ENCODE assay signal across 10 mouse cellular contexts in genomic region chr3:69897917-69898594, GRCm38 (mm10). TPM values are rescaled to one million over a fixed set of nuclear protein-coding genes. Genes with fewer than 3 reads are reported as not detected.
DNase-seq lines count a peak whose midpoint lies in the region; ATAC-seq and TF ChIP-seq lines count a peak whose summit lies in the region.
"Had no signal": no experiment of that assay in that cellular context is flagged by ENCODE, and none has a peak within 500 bp of the region (broad histone marks: within the 10 kb centered on the region; RNA-seq: fewer than 3 reads in every experiment).

No protein-coding gene starts in this region.

- ATAC-seq in forebrain, embryonic 12.5 days (ENCODE audit: low FRiP score): 0 out of 2 replicates have a peak, but pooled peaks have one; percentile 36
- ATAC-seq in forebrain, embryonic 15.5 days (replicated peaks): no peak; the same call in 1 of the 2 replicates
- ATAC-seq in liver, postnatal 0 days: no peak
- no peak for ATAC-seq in liver, embryonic 12.5 days
- ATAC-seq in erythroid progenitor cell, adult 5-6 weeks (replicated peaks; ENCODE audit: low FRiP score, poor library complexity, severe bottlenecking): no peak

- H3K27me3 ChIP-seq in forebrain, embryonic 12.5 days: no peaks in the 10 kb centered on the region
- no peaks in the 10 kb centered on the region for H3K27me3 ChIP-seq in forebrain, embryonic 15.5 days
- H3K27me3 ChIP-seq in liver, postnatal 0 days (ENCODE audit: insufficient read depth, low read length): no peaks in the 10 kb centered on the region
- H3K27me3 ChIP-seq in liver, embryonic 12.5 days (replicated peaks): no peaks in the 10 kb centered on the region
- H3K27me3 ChIP-seq in thymus, adult 2 months (ENCODE audit: control insufficient read depth, insufficient read depth, low read length): no peaks in the 10 kb centered on the region

- H3K27ac ChIP-seq in forebrain, embryonic 12.5 days: no peak overlapping the region
- H3K27ac ChIP-seq in forebrain, embryonic 15.5 days (replicated peaks): no peak overlapping the region
- no peak overlapping the region for H3K27ac ChIP-seq in liver, postnatal 0 days (ENCODE audit: low read depth)
- H3K27ac ChIP-seq in liver, embryonic 12.5 days: no peak overlapping the region
- no peak overlapping the region for H3K27ac ChIP-seq in thymus, adult 2 months (ENCODE audit: control insufficient read depth, insufficient read depth, low read length)

- peak; percentile 54 for TF ChIP-seq CTCF in liver, postnatal 0 days (IDR thresholded peaks at IDR 0.05; ENCODE audit: low read depth)
- TF ChIP-seq CTCF in thymus, adult 2 months (IDR thresholded peaks at IDR 0.05; ENCODE audit: borderline replicate concordance, control insufficient read depth, extremely low read depth, insufficient read depth, low read length, poor library complexity): no peak

- H3K4me3 ChIP-seq in forebrain, embryonic 12.5 days (replicated peaks): no peak overlapping the region
- H3K4me3 ChIP-seq in forebrain, embryonic 15.5 days: no peak overlapping the region
- no peak overlapping the region for H3K4me3 ChIP-seq in liver, postnatal 0 days (ENCODE audit: low read depth, low read length)
- H3K4me3 ChIP-seq in liver, embryonic 12.5 days: no peak overlapping the region
- H3K4me3 ChIP-seq in thymus, adult 2 months (ENCODE audit: control insufficient read depth, insufficient read depth, low read length): no peak overlapping the region

- H3K4me1 ChIP-seq in forebrain, embryonic 12.5 days: no peaks in the 10 kb centered on the region
- H3K4me1 ChIP-seq in forebrain, embryonic 15.5 days: no peaks in the 10 kb centered on the region
- H3K4me1 ChIP-seq in liver, postnatal 0 days (ENCODE audit: insufficient read depth): no peaks in the 10 kb centered on the region
- no peaks in the 10 kb centered on the region for H3K4me1 ChIP-seq in liver, embryonic 12.5 days
- H3K4me1 ChIP-seq in thymus, adult 2 months (replicated peaks; ENCODE audit: control insufficient read depth, insufficient read depth, low read length): peaks cover 5% of the 10 kb centered on the region

- no peak overlapping the region for H3K9ac ChIP-seq in forebrain, embryonic 12.5 days
- H3K9ac ChIP-seq in forebrain, embryonic 15.5 days (replicated peaks): no peak overlapping the region
- H3K9ac ChIP-seq in liver, postnatal 0 days (replicated peaks): no peak overlapping the region
- no peak overlapping the region for H3K9ac ChIP-seq in liver, embryonic 12.5 days

- TF ChIP-seq EP300 in liver, postnatal 0 days (IDR thresholded peaks at IDR 0.05; ENCODE audit: low read depth): no peak

- DNase-seq in liver, postnatal 0 days: peak; percentile 20
- DNase-seq in cerebellum, adult 11-12 months: peak; percentile 32
- DNase-seq in layer of hippocampus, adult 9-10 months (ENCODE audit: low spot score): peak; percentile 53
- DNase-seq in thymus, adult 2 months: no peak

- WGBS in forebrain, embryonic 12.5 days: 74% methylated on average over 7 of the region's 8 CpGs
- 75% methylated on average over 7 of the region's 8 CpGs for WGBS in forebrain, embryonic 15.5 days
- 65% methylated on average over 7 of the region's 8 CpGs for WGBS in liver, postnatal 0 days (ENCODE audit: insufficient replicate concordance)
- 63% methylated on average over 7 of the region's 8 CpGs for WGBS in liver, embryonic 12.5 days (ENCODE audit: insufficient replicate concordance)
- WGBS in thymus, adult 2 months: 79% methylated on average over 7 of the region's 8 CpGs

- TF ChIP-seq POLR2A in thymus, adult 2 months (IDR thresholded peaks at IDR 0.05; ENCODE audit: control insufficient read depth, extremely low read depth, insufficient read depth, low read length, poor library complexity): no peak

- H3K4me2 ChIP-seq in forebrain, embryonic 12.5 days: no peak overlapping the region
- no peak overlapping the region for H3K4me2 ChIP-seq in forebrain, embryonic 15.5 days (replicated peaks)
- no peak overlapping the region for H3K4me2 ChIP-seq in liver, postnatal 0 days (ENCODE audit: low read depth, low read length)
- no peak overlapping the region for H3K4me2 ChIP-seq in liver, embryonic 12.5 days

- no peaks in the 10 kb centered on the region for H3K9me3 ChIP-seq in forebrain, embryonic 12.5 days
- no peaks in the 10 kb centered on the region for H3K9me3 ChIP-seq in forebrain, embryonic 15.5 days
- no peaks in the 10 kb centered on the region for H3K9me3 ChIP-seq in liver, postnatal 0 days (ENCODE audit: low read length)
- no peaks in the 10 kb centered on the region for H3K9me3 ChIP-seq in liver, embryonic 12.5 days (replicated peaks)

- no peaks in the 10 kb centered on the region for H3K36me3 ChIP-seq in forebrain, embryonic 12.5 days (replicated peaks)
- H3K36me3 ChIP-seq in forebrain, embryonic 15.5 days: no peaks in the 10 kb centered on the region
- H3K36me3 ChIP-seq in liver, postnatal 0 days (replicated peaks; ENCODE audit: insufficient read depth, low read length): no peaks in the 10 kb centered on the region
- no peaks in the 10 kb centered on the region for H3K36me3 ChIP-seq in liver, embryonic 12.5 days
- no peaks in the 10 kb centered on the region for H3K36me3 ChIP-seq in thymus, adult 2 months (ENCODE audit: control insufficient read depth, insufficient read depth, low read length)

RNA-seq across cellular contexts. Expression of gene Sptssb, which starts 38.3 kb away (rescaled TPM):
- 0.17 TPM in 1 of 2 replicates, not detected in the other for polyA plus RNA-seq in forebrain, embryonic 12.5 days (2016; fragmentation: Nextera tagmentation; extraction: Ambion mirVana)
- 0.13 and 0.29 TPM in 2 replicates for polyA plus RNA-seq in forebrain, embryonic 15.5 days (2015; fragmentation: Nextera tagmentation; extraction: Ambion mirVana)
- polyA plus RNA-seq in liver, postnatal 0 days (2015; fragmentation: Nextera tagmentation; extraction: Ambion mirVana): 0.22 and 0.38 TPM in 2 replicates
- 1.2 and 1.7 TPM in 2 replicates for polyA plus RNA-seq in liver, embryonic 12.5 days (2016; fragmentation: Nextera tagmentation; extraction: Ambion mirVana)
- not detected in 2 replicates for total RNA-seq in erythroid progenitor cell, adult 5-6 weeks (2015; ENCODE audit: low replicate concordance)
- total RNA-seq in erythroid progenitor cell, adult 5-6 weeks (2017; ENCODE audit: low replicate concordance): not detected in 2 replicates
- 2.3 and 5.5 TPM in 2 replicates for polyA plus RNA-seq in thymus, adult 2 months (2012; rRNA removed)
- polyA plus RNA-seq: gonadal fat pad, adult 2 months; testis, adult 2 months had no signal
